17 mouse cellular contexts compared by ENCODE assay signal in genomic region chr1:194943485-194943884, GRCm38 (mm10). TPM values are rescaled to one million over a fixed set of nuclear protein-coding genes. Genes with fewer than 3 reads are reported as not detected.
DNase-seq lines count a peak whose midpoint lies in the region; ATAC-seq and TF ChIP-seq lines count a peak whose summit lies in the region.
"Had no signal": no experiment of that assay in that cellular context is flagged by ENCODE, and none has a peak within 500 bp of the region (broad histone marks: within the 10 kb centered on the region; RNA-seq: fewer than 3 reads in every experiment).

No protein-coding gene starts in this region.

- 0 out of 2 replicates have a peak, but pooled peaks cover 3% of the 10 kb centered on the region for H3K27me3 ChIP-seq in heart, embryonic 15.5 days
- H3K27me3 ChIP-seq in liver, embryonic 12.5 days (replicated peaks) = peaks cover 17% of the 10 kb centered on the region
- H3K27me3 ChIP-seq in liver, postnatal 0 days (ENCODE audit: insufficient read depth, low read length) = peaks cover 11% of the 10 kb centered on the region; the same call in 1 of the 2 replicates
- H3K27me3 ChIP-seq in cerebellum, adult 2 months (ENCODE audit: control insufficient read depth, insufficient read depth, low read length) = no peaks in the 10 kb centered on the region; the same call in 1 of the 2 replicates

- DNase-seq in heart, postnatal 10 days = no peak
- DNase-seq in liver, postnatal 0 days = no peak
- no peak for DNase-seq in cerebellum, adult 2 months
- DNase-seq: cerebellum, postnatal 36 days; forebrain, postnatal 0 days; gastrocnemius, postnatal 14 days; lung, postnatal 4 days; midbrain, embryonic 14.5 days; thymus, adult 2 months had no signal

- no peak for TF ChIP-seq CTCF in liver, postnatal 0 days (IDR thresholded peaks at IDR 0.05; ENCODE audit: low read depth)
- TF ChIP-seq CTCF in cerebellum, adult 2 months (IDR thresholded peaks at IDR 0.05; ENCODE audit: borderline replicate concordance, insufficient read depth, low read depth, low read length) = no peak

- H3K9ac ChIP-seq in heart, embryonic 15.5 days = no peak overlapping the region
- H3K9ac ChIP-seq in liver, embryonic 12.5 days = no peak overlapping the region
- H3K9ac ChIP-seq in liver, postnatal 0 days (replicated peaks) = no peak overlapping the region
- H3K9ac ChIP-seq: embryonic facial prominence, embryonic 12.5 days; forebrain, postnatal 0 days; hindbrain, embryonic 13.5 days; intestine, embryonic 15.5 days had no signal

- no peak overlapping the region for H3K4me2 ChIP-seq in heart, embryonic 15.5 days
- no peak overlapping the region for H3K4me2 ChIP-seq in liver, embryonic 12.5 days
- no peak overlapping the region for H3K4me2 ChIP-seq in liver, postnatal 0 days (ENCODE audit: low read depth, low read length)
- H3K4me2 ChIP-seq: embryonic facial prominence, embryonic 12.5 days; hindbrain, embryonic 13.5 days; intestine, embryonic 15.5 days had no signal

- H3K4me3 ChIP-seq in heart, embryonic 15.5 days = no peak overlapping the region
- H3K4me3 ChIP-seq in liver, embryonic 12.5 days = no peak overlapping the region
- no peak overlapping the region for H3K4me3 ChIP-seq in liver, postnatal 0 days (ENCODE audit: low read depth, low read length)
- no peak overlapping the region for H3K4me3 ChIP-seq in cerebellum, adult 2 months (replicated peaks; ENCODE audit: insufficient read depth, low read depth, low read length)
- H3K4me3 ChIP-seq: embryonic facial prominence, embryonic 12.5 days; hindbrain, embryonic 13.5 days; intestine, embryonic 15.5 days had no signal

- H3K27ac ChIP-seq in heart, embryonic 15.5 days = peak overlapping the region; percentile 16; the same call in 1 of the 2 replicates
- no peak overlapping the region for H3K27ac ChIP-seq in liver, embryonic 12.5 days
- H3K27ac ChIP-seq in liver, postnatal 0 days (ENCODE audit: low read depth) = no peak overlapping the region
- no peak overlapping the region for H3K27ac ChIP-seq in cerebellum, adult 2 months (ENCODE audit: insufficient read depth, low read length)
- H3K27ac ChIP-seq: embryonic facial prominence, embryonic 12.5 days; hindbrain, embryonic 13.5 days; intestine, embryonic 15.5 days had no signal

- 64% methylated on average over 5 of the region's 5 CpGs for WGBS in heart, embryonic 15.5 days
- WGBS in liver, embryonic 12.5 days (ENCODE audit: insufficient replicate concordance) = 13% methylated on average over 5 of the region's 5 CpGs
- 31% methylated on average over 5 of the region's 5 CpGs for WGBS in liver, postnatal 0 days (ENCODE audit: insufficient replicate concordance)
- 91% methylated on average over 5 of the region's 5 CpGs for WGBS in cerebellum, adult 2 months

- TF ChIP-seq EP300 in liver, postnatal 0 days (IDR thresholded peaks at IDR 0.05; ENCODE audit: low read depth) = no peak

- peaks cover 7% of the 10 kb centered on the region for H3K4me1 ChIP-seq in heart, embryonic 15.5 days (replicated peaks)
- 0 out of 2 replicates have a peak, but pooled peaks cover 3% of the 10 kb centered on the region for H3K4me1 ChIP-seq in liver, embryonic 12.5 days
- 0 out of 2 replicates have a peak, but pooled peaks cover 2% of the 10 kb centered on the region for H3K4me1 ChIP-seq in liver, postnatal 0 days (ENCODE audit: insufficient read depth)
- no peaks in the 10 kb centered on the region for H3K4me1 ChIP-seq in cerebellum, adult 2 months (ENCODE audit: control insufficient read depth, insufficient read depth, low read length)
- H3K4me1 ChIP-seq: intestine, embryonic 15.5 days had no signal

- no peak for ATAC-seq in heart, embryonic 15.5 days (replicated peaks; ENCODE audit: insufficient number of reproducible peaks, insufficient read depth, low FRiP score, low read depth)
- ATAC-seq in liver, embryonic 12.5 days = peak; percentile 50; the same call in 1 of the 2 replicates
- no peak for ATAC-seq in liver, postnatal 0 days
- ATAC-seq in common myeloid progenitor, adult 5-6 weeks (replicated peaks; ENCODE audit: low read depth, poor library complexity, severe bottlenecking) = peak; percentile 70
- peak; percentile 54; the same call in 1 of the 2 replicates for ATAC-seq in megakaryocyte-erythroid progenitor cell, adult 5-6 weeks (replicated peaks; ENCODE audit: low FRiP score, low TSS enrichment, poor library complexity, severe bottlenecking)
- ATAC-seq: CD4-positive, CD25-positive, alpha-beta regulatory T cell, adult 4 months; forebrain, postnatal 0 days; intestine, embryonic 15.5 days had no signal

- intact Hi-C loops in heart, postnatal 10 days (cut with DNase I) = no loop called here

- no peaks in the 10 kb centered on the region for H3K9me3 ChIP-seq in heart, embryonic 15.5 days (replicated peaks)
- H3K9me3 ChIP-seq in liver, embryonic 12.5 days (replicated peaks) = no peaks in the 10 kb centered on the region
- H3K9me3 ChIP-seq in liver, postnatal 0 days (ENCODE audit: low read length) = no peaks in the 10 kb centered on the region
- H3K9me3 ChIP-seq: embryonic facial prominence, embryonic 12.5 days; hindbrain, embryonic 13.5 days; intestine, embryonic 15.5 days had no signal

- H3K36me3 ChIP-seq in heart, embryonic 15.5 days = no peaks in the 10 kb centered on the region
- H3K36me3 ChIP-seq in liver, embryonic 12.5 days = no peaks in the 10 kb centered on the region
- no peaks in the 10 kb centered on the region for H3K36me3 ChIP-seq in liver, postnatal 0 days (replicated peaks; ENCODE audit: insufficient read depth, low read length)
- H3K36me3 ChIP-seq: embryonic facial prominence, embryonic 12.5 days; hindbrain, embryonic 13.5 days; intestine, embryonic 15.5 days had no signal

- no peak for TF ChIP-seq POLR2A in cerebellum, adult 2 months (IDR thresholded peaks at IDR 0.05; ENCODE audit: borderline replicate concordance, insufficient read depth, low read length)

RNA-seq across cellular contexts. Expression of gene Cd34, which starts 4.9 kb away (rescaled TPM):
- polyA plus RNA-seq in heart, embryonic 15.5 days (2015; fragmentation: Nextera tagmentation; extraction: Ambion mirVana) = 111 and 116 TPM in 2 replicates
- total RNA-seq in heart, postnatal 10 days (2021) = 100 to 1,000 TPM; 289 to 314 TPM
- 26.6 and 28.3 TPM in 2 replicates for polyA plus RNA-seq in liver, embryonic 12.5 days (2016; fragmentation: Nextera tagmentation; extraction: Ambion mirVana)
- 6.4 and 6.5 TPM in 2 replicates for polyA plus RNA-seq in liver, postnatal 0 days (2015; fragmentation: Nextera tagmentation; extraction: Ambion mirVana)
- total RNA-seq in common myeloid progenitor, adult 5-6 weeks (2017) = 546 and 601 TPM in 2 replicates
- total RNA-seq in megakaryocyte-erythroid progenitor cell, adult 5-6 weeks (2014; fragmentation: Nextera tagmentation) = 1.2 TPM in 1 of 2 replicates, not detected in the other
- 6.7 and 68.5 TPM in 2 replicates for total RNA-seq in megakaryocyte-erythroid progenitor cell, adult 5-6 weeks (2017)
- 15.0 and 16.0 TPM in 2 replicates for polyA plus RNA-seq in cerebellum, adult 2 months (2012; rRNA removed)

Comparison
In these comparisons a context has a peak if more than half of its experiments do, and no peak if none do; other contexts are left out.
1. ATAC-seq: peak in liver, embryonic 12.5 days (single experiment), common myeloid progenitor, adult 5-6 weeks (single experiment) and megakaryocyte-erythroid progenitor cell, adult 5-6 weeks (single experiment); none in heart, embryonic 15.5 days (single experiment) and liver, postnatal 0 days (single experiment).